Mouse (Mus musculus): ENCODE measurements around the gene Tmem144.
A peak's percentile ranks its signal among the peaks of the same experiment; 100 is the strongest.

Gene Tmem144

DNA sequence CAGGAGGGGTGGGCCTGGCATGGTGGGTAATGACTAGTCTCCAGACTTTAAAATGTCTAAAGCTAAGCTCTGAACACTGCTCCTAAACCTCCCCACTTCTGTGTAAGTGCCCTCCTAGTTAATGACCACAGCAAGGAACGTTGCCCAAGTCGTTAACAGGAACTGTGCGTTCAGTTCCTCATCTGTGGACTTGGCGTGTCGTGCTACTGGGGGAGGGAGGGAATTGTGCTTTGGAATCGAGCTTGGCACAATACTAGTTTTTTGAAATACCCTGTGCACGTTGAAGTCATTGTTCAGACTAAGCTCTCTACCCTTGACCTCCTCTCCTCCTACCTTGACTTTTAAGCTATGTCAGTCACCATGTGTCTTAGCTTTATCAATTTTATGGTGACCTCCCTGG lies 12.3 kb upstream of the Tmem144 start:
- DNase-seq (ENCODE audit: extremely low spot score, low read depth, low spot score): no peak

DNA sequence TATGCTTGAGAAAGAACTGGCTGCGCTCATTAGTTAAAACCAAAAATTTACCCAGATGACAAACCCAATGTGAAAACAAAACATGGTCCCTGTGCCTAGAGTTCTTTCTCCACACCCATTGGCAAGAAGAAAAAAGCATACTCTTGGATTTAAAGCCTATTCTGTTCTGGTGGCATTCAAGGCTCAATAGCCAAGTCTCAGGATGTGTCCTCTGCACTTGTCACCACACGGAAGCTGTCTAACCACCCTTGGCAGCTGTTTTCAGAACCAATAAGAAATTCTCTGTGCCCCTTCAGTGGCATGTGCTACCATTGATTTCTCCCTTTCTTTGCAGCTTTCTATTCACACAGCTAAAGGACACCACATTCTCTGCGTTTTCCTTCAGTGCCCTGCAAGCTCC lies 5.6 kb upstream of the Tmem144 start:
- no peak for DNase-seq (ENCODE audit: extremely low spot score, low read depth, low spot score)

DNA sequence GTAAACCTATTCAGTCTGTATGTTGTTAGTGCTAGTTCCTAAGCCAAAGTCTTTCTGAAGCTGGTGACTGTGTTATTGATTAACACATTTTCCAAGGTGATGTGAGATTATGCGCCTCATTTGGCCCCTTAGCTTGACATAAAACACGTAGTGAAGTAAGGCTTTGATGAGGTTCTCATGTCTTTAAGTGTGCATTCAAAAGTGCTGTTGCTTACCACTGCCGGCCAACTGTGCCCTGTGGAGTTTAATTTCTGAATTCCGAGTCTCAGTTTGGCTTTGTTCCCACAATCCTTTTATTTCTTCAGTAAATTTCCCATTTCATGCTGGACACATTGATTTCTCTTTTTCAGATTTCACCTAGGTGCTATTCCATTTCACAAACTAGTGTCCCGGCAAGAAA lies 5.2 kb upstream of the Tmem144 start:
- DNase-seq (ENCODE audit: extremely low spot score, low read depth, low spot score): no peak

DNA sequence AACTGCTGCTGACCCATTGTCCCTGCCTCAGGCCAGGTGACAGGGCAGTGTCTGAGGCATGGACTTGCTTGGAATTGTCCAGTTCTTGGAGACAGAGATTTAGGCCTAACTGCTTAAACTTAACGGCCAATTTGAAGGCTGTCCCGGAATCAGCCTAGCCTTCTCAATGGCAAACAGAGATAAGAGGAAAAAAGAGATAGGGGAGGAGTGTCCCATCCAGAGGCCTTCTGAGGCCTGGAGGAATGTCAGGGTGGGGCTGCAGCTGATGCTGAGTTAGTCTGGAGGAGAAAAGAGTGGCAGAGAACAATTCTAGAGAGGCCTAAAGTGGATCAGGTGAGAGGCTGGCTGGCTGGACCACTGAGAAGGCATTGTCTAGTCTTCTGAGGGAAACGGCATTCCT lies 465 bp downstream of the Tmem144 start:
- no peak for DNase-seq (ENCODE audit: extremely low spot score, low read depth, low spot score)

DNA sequence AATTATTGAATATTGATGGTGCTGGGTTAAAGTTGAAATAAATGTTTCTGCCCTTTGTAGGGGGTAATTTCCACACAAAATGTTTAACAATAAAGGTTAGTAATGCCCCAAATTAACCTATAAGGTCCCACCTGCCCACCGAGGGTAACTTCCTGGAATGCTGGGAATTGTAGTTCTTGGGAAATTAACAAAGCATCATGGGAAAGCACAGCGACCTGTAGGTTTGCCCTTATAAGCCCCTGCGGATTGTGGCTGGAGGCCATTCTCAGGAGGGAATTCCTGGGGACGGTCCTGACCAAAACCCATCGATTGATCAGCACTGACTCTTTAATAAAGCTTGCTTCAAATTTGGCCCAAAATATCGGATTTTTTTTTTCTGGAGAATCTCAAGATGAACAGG lies 1.9 kb downstream of the Tmem144 start:
- DNase-seq (ENCODE audit: extremely low spot score, low read depth, low spot score): no peak

DNA sequence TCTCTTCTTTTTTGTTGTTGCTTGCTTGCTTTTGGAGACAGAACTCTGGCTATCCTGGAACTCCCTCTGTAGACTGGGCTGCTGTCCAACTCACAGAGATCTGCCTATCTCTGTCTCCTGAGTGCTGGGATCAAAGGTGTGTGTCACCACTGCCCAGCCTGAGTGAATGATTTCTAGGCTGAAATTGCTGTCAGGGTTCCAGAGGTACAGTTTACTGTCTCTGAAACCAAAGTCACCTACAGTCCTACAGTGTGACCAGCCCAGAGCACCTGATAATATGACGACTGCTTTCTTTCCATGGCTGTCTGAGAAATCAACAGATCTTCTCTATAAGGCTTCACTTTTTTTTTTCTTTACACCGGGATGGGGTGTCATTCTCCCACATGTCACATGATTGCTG lies 3.0 kb downstream of the Tmem144 start:
- no peak for DNase-seq (ENCODE audit: extremely low spot score, low read depth, low spot score)

DNA sequence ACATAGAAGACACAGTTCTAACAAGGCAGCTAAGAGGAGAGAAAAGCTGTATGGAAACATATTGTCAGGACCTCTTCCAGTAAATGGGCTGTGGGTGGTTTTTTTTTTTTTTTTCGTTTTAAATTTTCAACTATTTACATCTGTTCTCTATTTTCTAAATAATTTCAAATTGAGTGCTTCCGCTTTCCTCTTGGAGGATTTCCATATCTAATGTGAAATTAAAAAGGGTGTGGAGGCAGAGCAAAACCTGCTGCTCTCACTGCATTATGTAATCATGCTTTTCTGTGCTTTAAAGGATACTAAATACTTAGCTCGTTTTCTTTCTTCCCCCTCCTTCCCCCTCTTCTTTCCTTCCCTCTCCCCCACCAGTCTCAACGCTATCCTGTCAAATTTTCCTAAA lies 3.7 kb downstream of the Tmem144 start:
- DNase-seq (ENCODE audit: extremely low spot score, low read depth, low spot score): no peak

DNA sequence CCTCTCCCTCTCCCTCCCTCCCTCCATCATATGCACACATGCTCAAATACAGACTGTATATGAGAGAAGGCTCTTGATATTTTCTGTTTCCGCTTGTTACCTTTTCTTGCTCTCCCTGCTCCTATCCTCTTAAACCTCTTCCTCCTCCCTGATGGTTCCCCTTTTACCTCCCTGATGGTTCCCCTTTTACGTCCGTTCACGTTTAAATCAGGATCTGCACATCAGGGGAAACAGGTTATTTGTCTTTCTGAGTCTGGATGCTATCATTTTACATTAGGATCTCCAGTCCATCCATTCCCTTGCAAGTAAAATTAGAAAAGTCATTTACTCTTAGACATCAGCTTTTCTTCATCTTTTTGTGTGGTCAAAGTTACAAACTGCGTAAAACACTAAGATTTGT lies 5.9 kb downstream of the Tmem144 start:
- DNase-seq (ENCODE audit: extremely low spot score, low read depth, low spot score): no peak

DNA sequence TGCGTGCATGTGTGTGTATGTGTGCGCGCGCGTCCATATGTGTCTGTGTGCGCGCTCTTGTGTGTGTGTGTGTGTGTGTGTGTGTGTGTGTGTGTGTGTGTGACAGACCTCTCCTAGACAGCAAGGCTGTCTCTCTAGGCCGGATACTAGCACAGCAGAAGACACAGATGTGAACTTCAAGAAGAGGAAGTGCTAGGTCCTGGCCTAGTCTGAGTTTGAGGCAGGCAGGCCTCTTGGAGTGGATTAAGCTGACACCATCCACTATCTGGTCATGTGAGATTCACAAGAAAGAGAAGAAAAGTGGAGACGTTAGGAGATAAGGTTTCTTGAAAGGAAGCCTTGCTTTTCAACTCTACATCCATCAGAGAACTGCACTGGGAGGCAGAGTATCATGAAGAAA lies 8.6 kb downstream of the Tmem144 start:
- no peak for DNase-seq (ENCODE audit: extremely low spot score, low read depth, low spot score)

DNA sequence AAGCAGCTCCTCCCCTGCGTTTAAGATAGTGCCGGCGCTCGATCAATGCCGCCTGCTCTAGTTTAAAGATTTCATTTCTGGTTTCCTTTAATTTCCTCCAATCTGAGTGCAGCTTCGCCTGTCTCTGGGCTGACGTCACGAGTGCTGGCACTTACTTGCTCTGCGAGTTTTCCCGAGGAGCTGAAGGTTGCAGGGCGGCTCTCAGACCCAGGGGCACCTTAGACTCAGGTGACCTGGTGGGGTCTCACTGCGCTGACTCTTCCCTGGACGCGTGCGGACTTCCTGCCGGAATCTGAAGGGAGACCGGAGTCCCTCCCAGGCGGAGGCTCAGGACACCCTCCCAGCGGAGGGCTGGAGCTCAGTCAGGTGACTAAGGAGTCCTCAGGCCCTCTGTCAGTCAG lies 10.0 kb downstream of the Tmem144 start:
- DNase-seq (ENCODE audit: extremely low spot score, low read depth, low spot score): peak; percentile 57

DNA sequence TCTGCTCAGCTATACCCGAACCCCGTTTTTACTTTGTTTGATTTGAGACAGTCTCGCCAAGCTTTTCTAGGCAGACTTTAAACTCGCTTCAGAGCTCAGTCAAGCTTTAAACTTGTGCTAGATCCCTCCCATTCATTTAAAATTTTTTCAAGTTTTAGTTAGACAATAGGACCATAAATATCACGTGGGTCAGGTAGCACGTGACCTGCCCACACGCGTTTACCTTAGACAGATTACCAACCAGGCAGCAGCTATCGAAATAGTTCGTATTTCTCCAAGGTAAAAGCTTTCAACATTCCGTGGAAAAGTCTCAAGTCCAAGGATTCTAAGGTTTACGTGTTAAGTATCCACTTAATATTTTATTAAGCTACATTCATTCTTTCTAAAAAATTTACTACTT lies 10.4 kb downstream of the Tmem144 start:
- peak; percentile 97 for DNase-seq (ENCODE audit: extremely low spot score, low read depth, low spot score)

DNA sequence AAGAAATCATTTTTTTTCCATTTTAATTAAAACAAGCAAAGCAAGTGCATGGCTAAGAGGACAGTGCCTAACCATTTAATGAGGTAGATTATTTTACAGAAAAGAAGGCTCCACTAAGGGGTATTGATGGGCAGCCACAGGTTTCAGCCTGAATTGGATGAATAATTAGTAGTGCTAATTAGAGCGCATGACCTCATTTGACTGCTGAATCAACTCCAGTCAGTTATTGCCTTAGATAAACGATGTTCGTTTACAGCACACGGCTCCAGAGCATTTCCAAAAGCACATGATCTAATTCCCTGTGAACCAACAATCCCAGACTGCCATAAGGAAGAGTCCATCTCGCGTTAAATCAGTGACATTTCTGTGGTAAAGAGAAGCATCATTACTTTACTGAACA lies 11.1 kb downstream of the Tmem144 start:
- no peak for DNase-seq (ENCODE audit: extremely low spot score, low read depth, low spot score)

DNA sequence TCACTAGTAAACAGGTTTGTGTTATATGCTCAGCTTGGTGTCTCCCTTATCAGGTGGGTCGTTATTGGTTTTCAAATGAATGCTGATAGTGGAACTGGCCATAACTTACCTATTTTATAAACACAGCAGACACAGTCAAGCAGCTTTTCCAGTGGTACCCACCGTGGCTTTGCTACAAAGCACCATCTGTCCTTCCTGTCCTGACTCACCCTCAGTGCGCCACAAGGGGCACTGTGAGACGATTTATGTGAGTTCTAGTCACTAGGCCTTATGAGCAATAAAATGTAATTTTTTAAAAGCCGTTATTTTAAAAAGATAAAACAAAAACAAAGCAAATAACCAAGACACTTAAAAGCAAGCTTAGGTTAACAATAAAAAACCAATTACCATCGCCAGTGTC lies 13.8 kb downstream of the Tmem144 start:
- no peak for DNase-seq (ENCODE audit: extremely low spot score, low read depth, low spot score)

DNA sequence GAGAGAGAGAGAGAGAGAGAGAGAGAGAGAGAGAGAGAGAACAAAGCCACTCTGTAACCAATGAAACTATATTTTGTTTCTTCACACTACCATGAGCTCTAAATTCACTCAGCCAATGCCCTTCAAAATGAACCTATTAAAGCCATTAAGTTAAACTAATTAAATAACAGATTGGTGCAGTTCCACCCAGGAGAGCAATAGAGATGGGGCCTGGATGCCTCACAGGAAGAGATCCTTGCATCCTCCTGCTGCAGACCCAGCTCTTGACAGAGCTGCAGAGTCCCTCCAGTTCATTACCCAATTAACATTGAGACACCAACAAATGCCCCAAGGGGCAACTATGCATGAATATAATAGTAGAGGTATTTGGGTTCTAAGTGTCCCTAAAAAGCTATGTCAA lies 23.3 kb downstream of the Tmem144 start:
- no peak for DNase-seq (ENCODE audit: extremely low spot score, low read depth, low spot score)

DNA sequence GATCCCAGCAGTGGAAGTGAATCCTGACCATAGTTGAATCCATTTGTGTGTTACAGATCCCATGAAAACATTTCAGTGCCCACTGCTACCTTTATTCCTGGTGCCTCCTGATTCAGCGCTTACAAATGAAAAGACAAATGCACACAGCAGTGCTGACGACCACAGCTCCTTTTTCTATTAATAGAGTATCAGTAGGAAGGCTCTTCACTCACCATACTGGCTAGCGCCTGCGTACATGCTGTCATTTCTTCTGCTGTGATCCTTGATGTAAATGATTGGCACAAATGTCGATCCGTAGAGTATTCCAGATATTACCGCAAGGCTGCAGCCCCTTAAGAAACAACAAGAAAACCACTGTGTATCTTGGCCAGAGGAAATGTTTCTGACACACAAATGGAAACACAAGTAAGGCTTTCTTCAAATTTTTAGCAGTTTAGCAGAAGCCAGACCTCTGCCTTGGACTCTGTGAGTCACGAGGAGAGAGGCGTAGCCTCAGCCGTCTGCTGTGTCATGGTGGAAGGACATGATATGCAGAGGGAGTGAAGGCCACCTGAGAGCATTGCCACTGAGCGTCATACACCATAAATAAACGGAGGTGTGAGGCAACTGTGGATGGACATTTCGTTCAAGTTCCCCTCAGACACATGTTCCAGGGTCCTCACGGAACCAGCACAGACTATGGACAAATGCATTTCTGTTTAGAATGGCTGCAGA lies 27.3 kb downstream of the Tmem144 start:
- no peak for DNase-seq (ENCODE audit: extremely low spot score, low read depth, low spot score)

DNA sequence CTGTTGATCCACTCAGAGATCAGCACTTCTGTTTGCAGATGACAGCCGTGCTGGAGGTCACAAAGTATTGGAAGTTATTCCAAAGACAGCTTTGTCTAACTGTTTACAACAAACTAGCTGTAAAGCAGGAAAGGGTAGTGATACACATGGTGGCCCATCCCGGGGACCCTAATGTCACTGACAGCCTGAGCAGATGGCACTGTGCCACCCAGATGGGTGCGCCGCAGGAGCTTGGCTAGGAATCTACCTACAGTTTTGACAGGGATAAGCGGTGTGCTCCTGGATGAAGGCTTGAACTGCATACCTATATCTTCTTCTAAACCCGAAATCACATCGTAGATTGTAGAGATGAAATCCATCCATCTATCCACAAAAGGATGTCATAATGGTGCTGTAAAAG lies 29.4 kb downstream of the Tmem144 start:
- DNase-seq (ENCODE audit: extremely low spot score, low read depth, low spot score): no peak

DNA sequence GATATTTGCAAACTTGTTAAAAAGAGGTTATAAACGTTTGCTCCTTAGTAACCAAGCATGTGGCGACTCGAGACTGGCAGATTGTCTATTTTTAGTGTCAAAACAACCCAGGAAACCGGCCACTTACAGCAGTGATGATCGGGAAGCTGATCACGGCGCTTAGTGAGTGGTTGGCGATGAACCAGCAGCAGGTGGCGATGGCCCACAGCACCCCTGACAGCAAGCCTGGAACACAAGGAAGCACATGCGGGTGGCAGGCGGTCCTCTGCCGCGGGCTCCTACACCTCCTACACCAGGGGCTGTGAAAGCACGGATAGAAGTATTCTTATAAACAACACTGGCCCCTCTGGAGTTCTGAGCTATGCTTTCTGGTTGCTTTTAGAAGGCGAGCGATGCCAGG lies 31.4 kb downstream of the Tmem144 start:
- no peak for DNase-seq (ENCODE audit: extremely low spot score, low read depth, low spot score)

DNA sequence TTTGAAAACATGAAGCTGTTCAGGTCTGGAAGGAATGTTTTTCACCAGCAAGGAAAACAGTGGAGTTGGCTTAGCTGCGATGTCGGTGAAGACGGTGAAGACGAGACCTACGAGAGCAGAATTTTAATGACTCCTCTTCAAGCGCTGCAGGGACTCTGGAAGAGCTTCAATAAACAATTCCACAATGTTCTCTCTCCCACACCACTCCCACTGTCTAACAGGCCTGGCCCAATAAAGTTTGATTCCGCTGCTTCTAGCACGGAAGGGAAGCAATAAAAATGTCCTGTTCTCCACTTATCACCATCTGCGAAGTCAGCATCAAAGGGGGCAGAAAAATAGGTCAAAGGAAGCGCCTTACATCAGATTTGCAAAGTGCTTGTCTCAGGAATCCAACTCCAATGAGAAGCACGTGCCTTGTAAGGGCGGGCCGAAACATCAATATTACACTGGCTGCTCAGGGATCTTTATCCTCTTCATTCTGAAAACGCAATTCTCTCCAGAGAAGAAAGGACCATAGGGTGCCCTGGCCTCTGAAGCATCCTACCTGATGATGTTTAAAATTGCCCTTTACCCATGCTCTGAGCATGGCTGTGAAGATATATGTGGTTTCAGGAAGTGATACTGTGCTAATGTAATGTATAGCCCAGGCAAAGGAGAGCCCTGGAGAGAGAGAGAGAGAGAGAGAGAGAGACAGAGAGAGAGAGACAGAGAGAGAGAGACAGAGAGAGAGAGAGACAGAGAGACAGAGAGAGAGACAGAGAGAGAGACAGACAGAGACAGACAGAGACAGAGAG lies 34.2 kb downstream of the Tmem144 start:
- DNase-seq (ENCODE audit: extremely low spot score, low read depth, low spot score): no peak

DNA sequence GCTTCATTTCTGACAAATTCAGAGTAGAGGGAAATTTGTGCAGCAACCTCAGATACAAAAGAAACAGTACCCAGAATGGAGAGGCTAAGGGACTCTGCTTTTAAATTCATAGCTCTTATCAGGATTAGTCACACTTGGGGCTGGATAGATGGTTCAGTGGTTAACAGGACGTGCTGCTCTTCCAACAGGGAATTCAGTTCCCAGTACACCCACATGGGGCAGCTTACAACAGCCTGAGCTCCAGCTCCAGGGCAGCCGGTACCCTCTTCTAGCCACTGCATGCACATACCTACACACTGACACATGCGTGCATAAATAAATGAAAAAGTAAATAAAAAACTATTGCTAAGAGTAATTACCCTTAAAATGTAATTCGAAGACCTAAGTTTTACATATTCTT lies 36.3 kb downstream of the Tmem144 start:
- no peak for DNase-seq (ENCODE audit: extremely low spot score, low read depth, low spot score)

DNA sequence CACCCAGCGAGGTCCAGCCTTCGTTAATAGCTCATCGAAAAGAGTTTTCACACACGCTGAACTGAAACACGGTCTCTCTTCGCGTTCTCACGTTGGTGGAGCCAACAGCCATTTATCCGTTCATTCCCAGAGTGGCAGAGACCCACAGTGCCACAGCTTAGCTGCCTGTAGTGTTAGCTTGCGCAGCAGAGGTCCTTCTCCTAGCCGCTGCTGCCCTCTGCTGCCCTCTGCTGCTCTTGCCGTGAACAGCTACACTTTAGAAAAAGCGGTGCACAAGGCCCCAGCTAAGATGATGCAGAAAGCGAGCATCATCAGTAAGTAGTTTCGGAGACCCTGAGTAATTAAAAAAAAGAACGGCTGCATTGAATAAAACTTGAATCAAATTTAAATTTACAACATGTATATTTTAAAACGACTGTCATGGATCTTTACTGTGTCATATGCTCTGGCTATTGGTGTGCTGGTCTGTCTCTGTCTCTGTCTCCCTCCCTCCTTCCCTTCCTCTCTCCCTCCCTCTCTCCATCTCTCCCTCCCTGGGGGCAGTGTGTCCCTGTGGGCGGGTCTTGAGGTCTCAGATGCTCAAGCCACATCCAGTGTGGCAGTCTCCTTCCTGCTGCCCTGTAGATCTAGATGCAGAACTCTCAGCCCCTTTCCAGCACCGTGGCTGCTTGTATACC lies 38.6 kb downstream of the Tmem144 start:
- no peak for DNase-seq (ENCODE audit: extremely low spot score, low read depth, low spot score)

DNA sequence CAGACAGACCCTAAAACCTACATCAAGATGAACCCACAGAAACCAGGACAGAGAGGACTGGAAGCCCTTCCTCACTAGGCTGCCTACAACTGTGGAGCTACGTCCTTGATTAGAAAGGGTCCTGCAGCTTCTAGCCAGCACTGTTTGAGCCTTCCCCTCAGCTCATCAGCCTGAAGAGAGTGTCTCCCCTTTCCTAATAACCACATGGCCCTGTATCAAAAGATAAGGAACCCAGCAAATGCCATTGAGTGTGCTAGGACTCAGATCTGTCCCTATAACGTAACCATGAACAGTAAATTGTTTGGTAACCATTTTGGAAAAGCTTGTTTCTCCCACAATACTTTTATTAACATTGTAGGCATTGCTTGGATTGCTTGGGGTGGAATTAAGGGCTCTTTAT lies 40.5 kb downstream of the Tmem144 start:
- no peak for DNase-seq (ENCODE audit: extremely low spot score, low read depth, low spot score)

DNA sequence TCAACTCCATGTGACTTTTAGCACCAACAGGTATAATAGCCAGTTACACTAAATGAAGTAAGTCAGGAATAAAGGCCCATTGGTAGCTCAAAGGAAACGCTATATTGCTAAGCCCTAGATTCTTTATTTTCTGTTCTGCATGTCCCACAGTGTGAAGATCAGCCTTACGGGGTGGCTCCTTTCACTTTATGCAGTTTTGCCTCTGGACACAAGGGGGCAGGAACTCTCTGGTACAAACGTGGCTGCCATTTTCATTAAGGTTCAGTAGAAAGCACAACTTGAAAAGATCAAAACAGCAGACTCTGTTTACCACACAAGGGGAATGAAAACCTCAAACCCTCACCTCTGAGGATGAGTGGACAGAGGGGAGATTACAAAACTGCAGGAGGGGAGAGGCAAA lies 40.9 kb downstream of the Tmem144 start:
- DNase-seq (ENCODE audit: extremely low spot score, low read depth, low spot score): no peak
